Mouse (Mus musculus) forebrain, embryonic 15.5 days (tissue): ENCODE measurements around the gene Arhgef39. TPM values are rescaled to one million over a fixed set of nuclear protein-coding genes. Genes with fewer than 3 reads are reported as not detected.

Experiments
- polyA plus RNA-seq: library from polyadenylated mRNA; unstranded; fragments of >200 nt; fragmentation: Nextera tagmentation; extraction: Ambion mirVana; gene quantifications from 2 replicates; pipeline ENCODE4 v1.2.1, GENCODE M21; 2015

Arhgef39 gene
- polyA plus RNA-seq, 1 experiment from 2014 or later = 17.5 TPM

Other genes with a start within 250 kb of the Arhgef39 start
- 0.92 and 0.98 TPM in 2 replicates for gene Atp8b5, start 232.5 kb downstream of the Arhgef39 start, polyA plus RNA-seq
- gene Rusc2, start 117.7 kb downstream of the Arhgef39 start, polyA plus RNA-seq = 59.8 and 64.3 TPM in 2 replicates
- gene Fam166b, start 70.6 kb downstream of the Arhgef39 start, polyA plus RNA-seq = 0.65 and 0.70 TPM in 2 replicates
- 10.7 and 12.5 TPM in 2 replicates for gene Tesk1, start 57.8 kb downstream of the Arhgef39 start, polyA plus RNA-seq
- 4.3 TPM in 2 replicates for gene Cd72, start 45.1 kb downstream of the Arhgef39 start, polyA plus RNA-seq
- not detected in 2 replicates for gene Sit1, start 16.0 kb downstream of the Arhgef39 start, polyA plus RNA-seq
- 61.0 and 61.8 TPM in 2 replicates for gene Ccdc107, start 6.8 kb downstream of the Arhgef39 start, polyA plus RNA-seq
- gene Car9, start 7.3 kb upstream of the Arhgef39 start, polyA plus RNA-seq = 0.19 and 0.41 TPM in 2 replicates
- gene Tpm2, start 24.1 kb upstream of the Arhgef39 start, polyA plus RNA-seq = 9.7 and 9.8 TPM in 2 replicates
- gene Creb3, start 62.6 kb upstream of the Arhgef39 start, polyA plus RNA-seq = 77.7 and 78.8 TPM in 2 replicates
- 53.2 and 54.2 TPM in 2 replicates for gene Tln1, start 63.0 kb upstream of the Arhgef39 start, polyA plus RNA-seq
- 21.5 and 28.2 TPM in 2 replicates for gene Rgp1, start 79.0 kb upstream of the Arhgef39 start, polyA plus RNA-seq
- 59.1 and 61.0 TPM in 2 replicates for gene Gba2, start 79.2 kb upstream of the Arhgef39 start, polyA plus RNA-seq
- gene Msmp, start 84.8 kb upstream of the Arhgef39 start, polyA plus RNA-seq = 0.56 and 0.81 TPM in 2 replicates
- gene Npr2, start 132.2 kb upstream of the Arhgef39 start, polyA plus RNA-seq = 12.7 and 15.4 TPM in 2 replicates
- 4.3 and 6.7 TPM in 2 replicates for gene Spag8, start 153.9 kb upstream of the Arhgef39 start, polyA plus RNA-seq
- gene Hint2, start 156.8 kb upstream of the Arhgef39 start, polyA plus RNA-seq = 65.5 and 74.0 TPM in 2 replicates
- 16.2 TPM in 2 replicates for gene Tmem8b, start 169.3 kb upstream of the Arhgef39 start, polyA plus RNA-seq
- gene Fam221b, start 169.4 kb upstream of the Arhgef39 start, polyA plus RNA-seq = 1.6 and 1.7 TPM in 2 replicates
- not detected in 2 replicates for gene Olfr70, start 201.1 kb upstream of the Arhgef39 start, polyA plus RNA-seq
- gene Olfr71, start 210.6 kb upstream of the Arhgef39 start, polyA plus RNA-seq = not detected in 2 replicates
- 0.19 and 0.42 TPM in 2 replicates for gene Hrct1, start 227.5 kb upstream of the Arhgef39 start, polyA plus RNA-seq
- gene Spaar, start 230.3 kb upstream of the Arhgef39 start, polyA plus RNA-seq = 0.08 TPM in 1 of 2 replicates, not detected in the other